Mouse (Mus musculus): ENCODE results near the gene Arhgap15. TPM values are rescaled to one million over a fixed set of nuclear protein-coding genes. Genes with fewer than 3 reads are reported as not detected.

The Arhgap15 gene
- polyA plus RNA-seq, 2 experiments, result 2.5 to 5.6 TPM

GRCm38 (mm10) chr2:44152301-44152700 lies 403.7 kb downstream of the Arhgap15 start:
- 45% methylated on average over 1 of the region's 1 CpGs for WGBS (ENCODE audit: insufficient replicate concordance)
- Histone ChIP-seq H3K27ac (no peak overlapping the region), H3K27me3 (ENCODE audit: control insufficient read depth, insufficient read depth, low read length) (no peaks in the 10 kb centered on the region), H3K4me2 (ENCODE audit: low read depth) (no peak overlapping the region), H3K9me3 (ENCODE audit: control insufficient read depth, low read length) (no peaks in the 10 kb centered on the region), H3K4me1 (replicated peaks; ENCODE audit: control insufficient read depth in 2 of 2, insufficient read depth in 2 of 2, low read length in 1 of 2) (0 out of 4 replicates have a peak, but pooled peaks cover 0 to 2% of the 10 kb centered on the region in 2 experiments), H3K4me3 (ENCODE audit: insufficient read depth in 1 of 2, low read depth in 2 of 2, low read length in 2 of 2) (no peak overlapping the region), H3K36me3 (replicated peaks; ENCODE audit: control insufficient read depth, insufficient read depth, low read depth) (no peaks in the 10 kb centered on the region), H3K9ac (replicated peaks) (no peak overlapping the region)
- ATAC-seq (ENCODE audit: insufficient read depth) (no peak), DNase-seq (ENCODE audit: low read depth in 3 of 3, low spot score in 3 of 3) (no peak)
- TF ChIP-seq CTCF (IDR thresholded peaks at IDR 0.05; ENCODE audit: low read depth) (no peak), EP300 (IDR thresholded peaks at IDR 0.05; ENCODE audit: low read depth) (no peak)

GRCm38 (mm10) chr2:44160358-44160757 lies 411.7 kb downstream of the Arhgap15 start:
- TF ChIP-seq EP300 (IDR thresholded peaks at IDR 0.05; ENCODE audit: low read depth) (no peak), CTCF (IDR thresholded peaks at IDR 0.05; ENCODE audit: low read depth) (no peak)
- Histone ChIP-seq H3K4me3 (ENCODE audit: insufficient read depth in 1 of 2, low read depth in 2 of 2, low read length in 2 of 2) (no peak overlapping the region), H3K36me3 (replicated peaks; ENCODE audit: control insufficient read depth, insufficient read depth, low read depth) (no peaks in the 10 kb centered on the region), H3K27me3 (ENCODE audit: control insufficient read depth, insufficient read depth, low read length) (no peaks in the 10 kb centered on the region), H3K9me3 (ENCODE audit: control insufficient read depth, low read length) (no peaks in the 10 kb centered on the region), H3K4me2 (ENCODE audit: low read depth) (no peak overlapping the region), H3K4me1 (replicated peaks; ENCODE audit: control insufficient read depth in 2 of 2, insufficient read depth in 2 of 2, low read length in 1 of 2) (no peaks in the 10 kb centered on the region), H3K9ac (replicated peaks) (no peak overlapping the region), H3K27ac (no peak overlapping the region)
- DNase-seq (ENCODE audit: low read depth in 3 of 3, low spot score in 3 of 3) (no peak), ATAC-seq (ENCODE audit: insufficient read depth) (no peak)
- WGBS (ENCODE audit: insufficient replicate concordance), result 74% methylated on average over 4 of the region's 4 CpGs

- Histone ChIP-seq H3K36me3 (replicated peaks; ENCODE audit: control insufficient read depth, insufficient read depth, low read depth) (no peaks in the 10 kb centered on the region), H3K4me3 (ENCODE audit: insufficient read depth in 1 of 2, low read depth in 2 of 2, low read length in 2 of 2) (no peak overlapping the region), H3K9me3 (ENCODE audit: control insufficient read depth, low read length) (no peaks in the 10 kb centered on the region), H3K9ac (replicated peaks) (no peak overlapping the region), H3K4me1 (replicated peaks; ENCODE audit: control insufficient read depth in 2 of 2, insufficient read depth in 2 of 2, low read length in 1 of 2) (no peaks in the 10 kb centered on the region), H3K27me3 (ENCODE audit: control insufficient read depth, insufficient read depth, low read length) (no peaks in the 10 kb centered on the region), H3K4me2 (ENCODE audit: low read depth) (no peak overlapping the region), H3K27ac (no peak overlapping the region)
- DNase-seq (ENCODE audit: low read depth in 3 of 3, low spot score in 3 of 3), result no peak
- WGBS (ENCODE audit: insufficient replicate concordance), result 46% methylated on average over 3 of the region's 3 CpGs
- no peak for ATAC-seq (ENCODE audit: insufficient read depth)
- TF ChIP-seq EP300 (IDR thresholded peaks at IDR 0.05; ENCODE audit: low read depth) (no peak), CTCF (IDR thresholded peaks at IDR 0.05; ENCODE audit: low read depth) (no peak)
Measured at GRCm38 (mm10) chr2:44165789-44166188, 417.2 kb downstream of the Arhgap15 start.

GRCm38 (mm10) chr2:44166716-44167115 lies 418.1 kb downstream of the Arhgap15 start:
- Histone ChIP-seq H3K9ac (replicated peaks) (no peak overlapping the region), H3K9me3 (ENCODE audit: control insufficient read depth, low read length) (no peaks in the 10 kb centered on the region), H3K4me3 (ENCODE audit: insufficient read depth in 1 of 2, low read depth in 2 of 2, low read length in 2 of 2) (no peak overlapping the region), H3K27ac (no peak overlapping the region), H3K36me3 (replicated peaks; ENCODE audit: control insufficient read depth, insufficient read depth, low read depth) (no peaks in the 10 kb centered on the region), H3K27me3 (ENCODE audit: control insufficient read depth, insufficient read depth, low read length) (no peaks in the 10 kb centered on the region), H3K4me1 (replicated peaks; ENCODE audit: control insufficient read depth in 2 of 2, insufficient read depth in 2 of 2, low read length in 1 of 2) (no peaks in the 10 kb centered on the region), H3K4me2 (ENCODE audit: low read depth) (no peak overlapping the region)
- DNase-seq (ENCODE audit: low read depth in 3 of 3, low spot score in 3 of 3), result no peak
- ATAC-seq (ENCODE audit: insufficient read depth), result no peak
- TF ChIP-seq CTCF (IDR thresholded peaks at IDR 0.05; ENCODE audit: low read depth), result no peak
- 66% methylated on average over 4 of the region's 4 CpGs for WGBS (ENCODE audit: insufficient replicate concordance)

GRCm38 (mm10) chr2:44184476-44184875 lies 435.9 kb downstream of the Arhgap15 start:
- Histone ChIP-seq H3K4me1 (replicated peaks; ENCODE audit: control insufficient read depth in 2 of 2, insufficient read depth in 2 of 2, low read length in 1 of 2) (no peaks in the 10 kb centered on the region), H3K36me3 (replicated peaks; ENCODE audit: control insufficient read depth, insufficient read depth, low read depth) (no peaks in the 10 kb centered on the region), H3K9me3 (ENCODE audit: control insufficient read depth, low read length) (no peaks in the 10 kb centered on the region), H3K27me3 (ENCODE audit: control insufficient read depth, insufficient read depth, low read length) (no peaks in the 10 kb centered on the region), H3K4me2 (ENCODE audit: low read depth) (no peak overlapping the region), H3K9ac (replicated peaks) (no peak overlapping the region), H3K4me3 (ENCODE audit: insufficient read depth in 1 of 2, low read depth in 2 of 2, low read length in 2 of 2) (no peak overlapping the region), H3K27ac (no peak overlapping the region)
- DNase-seq (ENCODE audit: low read depth in 3 of 3, low spot score in 3 of 3) (no peak), ATAC-seq (ENCODE audit: insufficient read depth) (no peak)
- no peak for TF ChIP-seq CTCF (IDR thresholded peaks at IDR 0.05; ENCODE audit: low read depth)
- no peak for TF ChIP-seq EP300 (IDR thresholded peaks at IDR 0.05; ENCODE audit: low read depth)
- 70% methylated on average over 10 of the region's 10 CpGs for WGBS (ENCODE audit: insufficient replicate concordance)
